Mouse (Mus musculus) intestine, postnatal 0 days (tissue): ENCODE results near the gene Npc1l1. TPM values are rescaled to one million over a fixed set of nuclear protein-coding genes. Genes with fewer than 3 reads are reported as not detected.

ENCODE experiments used
- ATAC-seq: fragments of 200-750 bp; cut with Nextera tagmentation; 2 replicates; pipeline ENCODE4 v1.8.0; 2017; ENCODE audit warnings: mild to moderate bottlenecking, moderate TSS enrichment, moderate library complexity
- H3K27ac ChIP-seq: fragments of 300-500 bp; sonication (generic); 2 replicates; pipeline ENCODE4 v1.5.1; 2014; ENCODE audit warnings: mild to moderate bottlenecking, low read depth, low read length, moderate library complexity
- H3K27me3 ChIP-seq: fragments of 300-500 bp; sonication (generic); replicated peaks from 2 replicates; pipeline ENCODE4 v1.6.1; 2014; ENCODE audit warnings: low read length, mixed read lengths; ENCODE audit not compliant: control insufficient read depth, insufficient read depth
- H3K36me3 ChIP-seq: fragments of 300-500 bp; sonication (generic); 2 replicates; pipeline ENCODE4 v1.6.1; 2014; ENCODE audit warnings: mild to moderate bottlenecking, moderate library complexity; ENCODE audit not compliant: control insufficient read depth, insufficient read depth
- H3K4me1 ChIP-seq: fragments of 300-500 bp; sonication (generic); replicated peaks from 2 replicates; pipeline ENCODE4 v1.6.1; 2014; ENCODE audit warnings: antibody characterized with exemption, low read length, mixed read lengths; ENCODE audit not compliant: control insufficient read depth, insufficient read depth
- H3K4me2 ChIP-seq: fragments of 300-500 bp; sonication (generic); replicated peaks from 2 replicates; pipeline ENCODE4 v1.6.1; 2014; ENCODE audit warnings: low read depth, mild to moderate bottlenecking, moderate library complexity
- H3K4me3 ChIP-seq: fragments of 300-500 bp; sonication (generic); 2 replicates; pipeline ENCODE4 v1.5.1; 2014; ENCODE audit warnings: low read depth, low read length
- H3K9ac ChIP-seq: fragments of 300-500 bp; sonication (generic); 2 replicates; pipeline ENCODE4 v1.6.1; 2014; ENCODE audit warnings: mild to moderate bottlenecking, low read depth, low read length
- H3K9me3 ChIP-seq: fragments of 300-500 bp; sonication (generic); 2 replicates; pipeline ENCODE4 v1.6.1; 2016; ENCODE audit warnings: mixed run types; ENCODE audit not compliant: control insufficient read depth
- CTCF ChIP-seq: sonication (generic); IDR thresholded peaks from 2 replicates; pipeline ENCODE4 v1.5.1; 2016; ENCODE audit warnings: low read depth, mild to moderate bottlenecking, control low read depth, antibody characterized with exemption, moderate library complexity
- WGBS: fragments of 180-500 bp; shearing (Covaris S2); extraction: QIAGEN DNeasy Blood & Tissue Kit; methylation state at CpG from one replicate; pipeline ENCODE4 v1.1.7; 2014; 5-methylcytosine and 5-hydroxymethylcytosine counted together
- polyA plus RNA-seq: library from polyadenylated mRNA; unstranded; fragments of >200 nt; fragmentation: Nextera tagmentation; extraction: Ambion mirVana; gene quantifications from 2 replicates; pipeline ENCODE4 v1.2.1, GENCODE M21; 2015

Gene Npc1l1
- polyA plus RNA-seq, 1 experiment from 2014 or later: 70.7 TPM

DNA sequence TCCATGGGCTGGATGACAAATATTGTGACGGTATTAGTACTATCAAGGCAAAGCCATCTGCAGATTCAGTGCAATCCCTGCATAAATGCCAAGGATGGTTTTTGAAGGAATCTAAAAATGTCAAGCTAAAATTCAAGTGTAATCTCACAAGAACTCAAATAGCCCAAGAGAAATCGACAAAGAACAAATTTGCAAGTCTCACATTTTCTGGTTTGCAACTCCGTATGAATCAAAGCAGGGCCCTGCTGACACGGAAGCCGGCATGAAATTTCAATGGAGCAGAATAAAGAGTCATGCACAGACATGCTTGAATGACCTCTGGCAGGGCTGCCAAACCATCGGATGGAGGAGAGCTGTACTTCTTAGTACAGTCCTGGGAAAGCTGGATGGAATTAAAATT, 10.0 kb downstream of the Npc1l1 start:
- ATAC-seq: no peak

DNA sequence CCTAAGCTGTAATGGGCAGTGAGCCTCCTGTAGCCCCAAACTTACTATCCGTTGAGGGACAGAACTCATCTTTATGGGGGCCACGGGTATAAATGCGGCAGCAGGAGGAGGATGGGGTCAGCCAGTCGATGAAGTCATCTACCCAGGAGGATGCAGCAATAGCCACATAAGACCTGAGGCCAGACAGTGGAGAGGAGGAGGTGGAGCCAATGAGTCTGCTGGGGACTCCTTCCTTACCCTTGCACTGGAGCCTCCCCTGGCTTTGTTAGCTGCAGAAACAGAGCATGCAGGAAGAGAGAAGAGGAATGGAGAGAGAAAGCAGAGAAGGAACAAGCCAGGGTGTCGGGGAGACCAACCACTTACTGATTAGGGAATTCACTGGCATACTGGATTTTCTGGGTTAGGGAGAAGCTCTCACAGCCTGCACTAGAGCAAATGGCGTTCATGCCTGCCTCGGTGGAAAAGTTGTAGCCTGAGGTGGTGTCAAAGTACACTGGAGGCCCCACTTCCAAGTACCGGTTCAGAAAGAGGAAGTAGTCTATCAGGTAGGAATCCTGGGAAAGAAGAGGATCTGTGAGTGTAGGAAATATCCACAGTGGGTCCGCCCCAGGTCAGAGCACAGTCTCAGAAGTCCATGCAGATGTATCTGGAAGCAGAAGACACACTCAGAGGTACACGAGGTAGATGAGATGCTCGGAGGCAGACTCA, 11.6 kb downstream of the Npc1l1 start:
- H3K27ac ChIP-seq: peak overlapping the region; percentile 66
- H3K36me3 ChIP-seq: peaks cover 28% of the 10 kb centered on the region
- no peaks in the 10 kb centered on the region for H3K4me1 ChIP-seq
- no peak for TF ChIP-seq CTCF
- H3K9ac ChIP-seq: no peak overlapping the region
- WGBS: 53% methylated on average over 11 of the region's 11 CpGs
- peak; percentile 79 for ATAC-seq
- no peak overlapping the region for H3K4me3 ChIP-seq
- H3K9me3 ChIP-seq: no peaks in the 10 kb centered on the region
- 0 out of 2 replicates have a peak overlapping the region, but pooled peaks have one; percentile 17 for H3K4me2 ChIP-seq
- H3K27me3 ChIP-seq: no peaks in the 10 kb centered on the region

More for the DNA sequence above, 10.0 kb downstream of the Npc1l1 start:
- WGBS: 97% methylated on average over 6 of the region's 6 CpGs
- Histone ChIP-seq H3K27me3 (no peaks in the 10 kb centered on the region), H3K4me2 (no peak overlapping the region), H3K4me1 (no peaks in the 10 kb centered on the region), H3K36me3 (peaks cover 28% of the 10 kb centered on the region), H3K27ac (no peak overlapping the region), H3K4me3 (no peak overlapping the region), H3K9ac (no peak overlapping the region), H3K9me3 (no peaks in the 10 kb centered on the region)
- TF ChIP-seq CTCF: no peak

GRCm38 (mm10) chr11:6216834-6217233, 13.1 kb downstream of the Npc1l1 start:
- ATAC-seq: no peak

GRCm38 (mm10) chr11:6208158-6208557, 21.8 kb downstream of the Npc1l1 start:
- 82% methylated on average over 1 of the region's 1 CpGs for WGBS
- H3K4me1 ChIP-seq: no peaks in the 10 kb centered on the region
- ATAC-seq: no peak
- peaks cover 23% of the 10 kb centered on the region for H3K36me3 ChIP-seq
- H3K9me3 ChIP-seq: no peaks in the 10 kb centered on the region
- TF ChIP-seq CTCF: no peak
- H3K27me3 ChIP-seq: no peaks in the 10 kb centered on the region
- no peak overlapping the region for H3K27ac ChIP-seq
- H3K4me3 ChIP-seq: no peak overlapping the region
- no peak overlapping the region for H3K9ac ChIP-seq
- H3K4me2 ChIP-seq: no peak overlapping the region

More at GRCm38 (mm10) chr11:6216834-6217233, 13.1 kb downstream of the Npc1l1 start:
- Histone ChIP-seq H3K9me3 (no peaks in the 10 kb centered on the region), H3K9ac (no peak overlapping the region), H3K4me1 (no peaks in the 10 kb centered on the region), H3K4me2 (no peak overlapping the region), H3K36me3 (peaks cover 34% of the 10 kb centered on the region), H3K27me3 (no peaks in the 10 kb centered on the region), H3K4me3 (no peak overlapping the region), H3K27ac (no peak overlapping the region)
- 47% methylated on average over 3 of the region's 3 CpGs for WGBS
- no peak for TF ChIP-seq CTCF

- Histone ChIP-seq H3K27me3 (no peaks in the 10 kb centered on the region), H3K27ac (no peak overlapping the region), H3K4me2 (no peak overlapping the region), H3K9ac (no peak overlapping the region), H3K9me3 (no peaks in the 10 kb centered on the region), H3K4me3 (no peak overlapping the region), H3K36me3 (peaks cover 14% of the 10 kb centered on the region), H3K4me1 (no peaks in the 10 kb centered on the region)
- TF ChIP-seq CTCF: no peak
- no peak for ATAC-seq
- WGBS: 84% methylated on average over 2 of the region's 2 CpGs
These were observed 22.9 kb downstream of the Npc1l1 start for GRCm38 (mm10) chr11:6207090-6207489.

- no peak for TF ChIP-seq CTCF
- H3K4me1 ChIP-seq: no peaks in the 10 kb centered on the region
- peak overlapping the region; percentile 93 for H3K4me3 ChIP-seq
- H3K4me2 ChIP-seq: peak overlapping the region; percentile 95
- ATAC-seq: no peak
- no peaks in the 10 kb centered on the region for H3K36me3 ChIP-seq
- WGBS: 23% methylated on average over 9 of the region's 9 CpGs
- no peaks in the 10 kb centered on the region for H3K9me3 ChIP-seq
- H3K9ac ChIP-seq: peak overlapping the region; percentile 74; the same call in 1 of the 2 replicates
- no peaks in the 10 kb centered on the region for H3K27me3 ChIP-seq
- peak overlapping the region; percentile 94 for H3K27ac ChIP-seq
These were observed 29.4 kb downstream of the Npc1l1 start for GRCm38 (mm10) chr11:6200570-6200969.
